Mouse (Mus musculus): ENCODE data around the gene Lsr.
A peak's percentile ranks its signal among the peaks of the same experiment; 100 is the strongest.
"Not testable (repeated sequence)": the region's sequence is repeated elsewhere in the genome, so short reads cannot be mapped to it uniquely, and the experiment has no call there.

Lsr gene

DNA sequence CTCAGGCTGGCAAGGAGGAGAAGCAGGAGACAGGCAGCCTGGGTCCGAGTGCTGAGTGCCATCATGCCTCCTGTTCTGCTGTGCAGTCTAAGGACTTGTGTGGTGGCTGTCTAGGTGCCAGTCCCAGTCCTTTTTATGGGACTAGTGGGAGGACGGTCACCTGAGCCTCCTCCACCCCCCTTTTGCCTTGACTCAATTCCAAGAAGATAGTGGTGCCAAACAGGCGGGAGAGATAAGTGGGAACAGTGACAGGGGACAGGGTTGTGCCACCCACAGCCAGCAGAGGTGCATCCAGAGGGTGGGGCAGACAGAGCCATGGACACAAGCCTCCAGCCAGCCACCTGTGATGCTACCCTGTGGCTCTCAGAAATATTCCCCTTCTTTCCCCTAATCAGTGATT is 49.2 kb downstream of the Lsr start:
- no peak for DNase-seq

DNA sequence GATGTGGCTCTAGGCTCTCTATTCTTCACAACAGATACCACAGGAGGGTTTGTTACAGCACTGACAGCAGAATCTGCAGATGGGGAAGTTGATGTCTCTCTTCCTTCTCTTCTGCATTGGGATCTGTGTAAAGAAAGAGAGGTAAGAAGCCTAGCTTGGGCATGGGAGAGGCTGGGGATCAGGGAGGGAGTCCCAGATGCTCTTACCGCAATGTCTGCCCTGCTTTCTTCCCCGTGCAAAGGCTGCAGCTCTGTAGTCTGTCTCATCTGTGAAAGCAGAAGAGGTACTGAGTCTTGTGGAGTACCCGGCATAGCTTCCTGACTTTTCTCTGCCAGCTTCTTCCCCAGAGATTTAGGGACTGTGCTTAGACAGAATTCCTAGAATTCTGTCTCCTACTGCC is 50.8 kb downstream of the Lsr start:
- DNase-seq: not testable (repeated sequence)

- DNase-seq: no peak
These were observed 53.0 kb downstream of the Lsr start for GRCm38 (mm10) chr7:30920217-30920616.

DNA sequence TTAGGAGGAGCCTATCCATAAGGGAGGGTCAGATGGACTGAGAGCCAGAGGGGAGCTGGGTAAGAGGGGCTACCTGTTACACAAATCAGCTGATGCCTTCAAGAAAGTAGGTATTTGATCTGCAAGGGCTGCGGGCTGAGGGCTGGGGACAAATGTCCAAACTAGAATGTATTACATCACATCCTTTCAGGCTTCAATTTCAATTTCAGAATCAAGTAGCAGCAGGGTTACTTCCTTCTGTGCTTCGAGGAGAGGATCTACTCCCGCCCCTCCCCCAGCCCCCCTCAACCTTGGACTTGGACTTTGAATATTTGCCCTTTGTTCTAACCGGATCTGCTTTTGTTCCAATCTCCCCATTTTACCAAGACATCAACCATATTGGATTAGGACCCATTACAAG is 56.0 kb downstream of the Lsr start:
- no peak for DNase-seq

GRCm38 (mm10) chr7:30916713-30917112 is 56.6 kb downstream of the Lsr start:
- no peak for DNase-seq

DNA sequence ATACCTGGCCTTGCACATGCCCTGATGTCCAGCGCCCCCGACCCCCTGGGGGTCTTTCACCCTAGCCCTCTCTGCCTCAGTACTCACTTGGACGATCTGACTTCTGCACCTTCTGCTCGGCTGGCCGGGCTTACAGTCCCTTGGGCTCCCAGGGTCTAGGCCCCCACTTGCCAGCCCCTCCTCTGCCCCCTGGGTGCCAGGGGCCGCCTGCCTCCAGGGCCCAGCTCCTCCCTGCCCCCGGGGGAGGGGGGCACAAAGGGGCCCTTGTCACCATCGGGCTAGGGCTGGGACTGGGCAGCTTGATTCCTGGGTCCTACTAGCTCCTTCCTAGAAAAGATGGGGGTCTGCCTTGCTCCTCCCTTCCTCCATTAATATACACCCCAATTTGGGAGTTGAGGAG is 58.5 kb downstream of the Lsr start, which contains the start of gene Mag:
TSS of gene Mag (minus strand) at position 142 of the 400 bp plus-strand sequence.
- DNase-seq: no peak

GRCm38 (mm10) chr7:30909773-30910172 is 63.5 kb downstream of the Lsr start:
- no peak for DNase-seq

DNA sequence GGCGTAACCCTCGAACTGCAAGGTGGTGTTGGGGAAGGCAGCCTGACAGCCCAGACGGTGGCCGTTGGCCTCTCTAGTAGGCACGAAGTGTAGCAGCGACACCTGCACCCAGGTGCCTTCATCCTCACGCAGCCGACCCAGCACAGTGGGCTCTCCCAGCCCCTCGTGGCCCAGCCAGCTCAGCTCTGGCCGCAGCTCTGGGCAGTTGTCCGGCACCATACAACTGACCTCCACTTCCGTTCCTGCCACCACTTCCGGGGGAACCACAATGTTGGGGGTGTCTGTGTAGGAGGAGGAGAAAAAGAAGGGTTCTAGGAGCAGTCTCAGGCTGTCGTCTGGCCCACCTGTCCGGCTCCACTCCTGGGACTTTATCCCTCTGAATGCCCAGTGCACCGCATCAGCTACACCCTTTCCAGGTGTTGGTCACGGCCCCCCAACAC is 64.3 kb downstream of the Lsr start:
- no peak for DNase-seq

DNA sequence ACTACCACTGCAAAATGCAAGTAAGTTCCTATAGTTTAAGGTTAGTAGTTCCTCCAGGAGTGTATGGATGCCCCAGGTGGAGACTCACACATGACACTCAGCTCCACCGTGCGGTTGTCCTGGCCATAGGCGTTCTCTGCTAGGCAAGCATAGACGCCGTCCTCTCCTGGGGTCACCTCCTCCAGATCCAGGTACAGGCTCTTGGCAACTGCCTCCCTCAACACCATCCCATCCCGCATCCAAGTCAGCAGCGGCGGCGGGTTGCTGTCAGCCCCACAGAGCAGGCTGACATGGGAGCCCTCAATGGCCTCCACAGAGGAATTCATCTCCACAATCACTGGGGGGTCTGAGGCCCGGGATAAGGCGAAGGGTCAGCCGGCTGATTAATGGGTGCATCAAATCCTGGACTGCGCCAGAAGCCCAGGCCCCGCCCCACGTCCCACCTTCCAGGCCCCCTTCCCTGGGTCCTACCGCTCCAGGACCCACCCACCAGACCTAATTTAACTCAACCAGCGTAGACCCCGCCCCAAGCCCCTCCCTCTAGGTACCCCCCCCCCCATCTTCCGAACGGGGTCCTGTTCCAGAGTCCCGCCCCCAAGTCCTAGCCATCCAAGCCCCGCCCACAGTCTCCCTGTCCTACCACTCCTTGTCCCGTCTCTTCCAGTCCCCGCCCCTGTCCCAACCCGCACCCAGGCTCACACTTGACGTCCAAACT is 64.8 kb downstream of the Lsr start:
- DNase-seq: peak in 1 of 2 experiments; percentile 24
